Mouse (Mus musculus) testis, adult 2 months (tissue): Measurements from ENCODE around the gene Dnaaf5. TPM values are rescaled to one million over a fixed set of nuclear protein-coding genes. Genes with fewer than 3 reads are reported as not detected.

ENCODE experiments used
- H3K27ac ChIP-seq: fragments of 200-500 bp; 2 replicates; pipeline ENCODE4 v1.5.1; 2012; ENCODE audit warnings: low read depth, low read length; ENCODE audit not compliant: control insufficient read depth, insufficient read depth
- H3K27me3 ChIP-seq: fragments of 200-500 bp; 2 replicates; pipeline ENCODE4 v1.6.1; 2012; ENCODE audit warnings: mild to moderate bottlenecking, low read length, moderate library complexity; ENCODE audit not compliant: control insufficient read depth, insufficient read depth
- H3K36me3 ChIP-seq: fragments of 200-500 bp; 2 replicates; pipeline ENCODE4 v1.6.1; 2012; ENCODE audit warnings: mild to moderate bottlenecking, low read length; ENCODE audit not compliant: control insufficient read depth, insufficient read depth
- H3K4me1 ChIP-seq: fragments of 200-500 bp; 2 replicates; pipeline ENCODE4 v1.6.1; 2012; ENCODE audit warnings: low read length; ENCODE audit not compliant: control insufficient read depth, insufficient read depth
- H3K4me3 ChIP-seq: fragments of 200-500 bp; 2 replicates; pipeline ENCODE4 v1.5.1; 2012; ENCODE audit warnings: low read depth, mild to moderate bottlenecking, low read length, moderate library complexity, mixed read lengths; ENCODE audit not compliant: control insufficient read depth
- CTCF ChIP-seq: fragments of 200-500 bp; IDR thresholded peaks from 2 replicates; pipeline ENCODE4 v1.5.1; 2012; ENCODE audit warnings: low read depth, mild to moderate bottlenecking, inconsistent platforms, low read length, moderate library complexity; ENCODE audit not compliant: control insufficient read depth, insufficient read depth, insufficient replicate concordance
- POLR2A ChIP-seq: fragments of 200-500 bp; IDR thresholded peaks from 2 replicates; pipeline ENCODE4 v1.6.1; 2012; ENCODE audit warnings: low read depth, mild to moderate bottlenecking, inconsistent platforms, low read length, moderate library complexity; ENCODE audit not compliant: control insufficient read depth
- polyA plus RNA-seq: library from polyadenylated mRNA; depleted of rRNA; stranded (reverse); fragments of >200 nt; gene quantifications from 2 replicates; pipeline ENCODE4 v1.2.3, GENCODE M21; 2012

The Dnaaf5 gene
- polyA plus RNA-seq, 1 experiment: 40.4 TPM

GRCm38 (mm10) chr5:139161632-139162031 is 11.6 kb downstream of the Dnaaf5 start:
- no peak overlapping the region for H3K4me3 ChIP-seq
- H3K27me3 ChIP-seq: no peaks in the 10 kb centered on the region
- no peaks in the 10 kb centered on the region for H3K4me1 ChIP-seq
- TF ChIP-seq CTCF: no peak
- TF ChIP-seq POLR2A: no peak
- H3K36me3 ChIP-seq: peaks cover 3% of the 10 kb centered on the region
- H3K27ac ChIP-seq: no peak overlapping the region

GRCm38 (mm10) chr5:139166781-139167361 is 16.8 kb downstream of the Dnaaf5 start:
- no peak for TF ChIP-seq CTCF
- no peak for TF ChIP-seq POLR2A
- H3K4me1 ChIP-seq: no peaks in the 10 kb centered on the region
- no peaks in the 10 kb centered on the region for H3K27me3 ChIP-seq
- H3K4me3 ChIP-seq: no peak overlapping the region
- H3K36me3 ChIP-seq: peaks cover 7% of the 10 kb centered on the region
- no peak overlapping the region for H3K27ac ChIP-seq

- Histone ChIP-seq H3K36me3 (peaks cover 10% of the 10 kb centered on the region), H3K27me3 (no peaks in the 10 kb centered on the region), H3K4me1 (no peaks in the 10 kb centered on the region), H3K27ac (no peak overlapping the region), H3K4me3 (no peak overlapping the region)
- TF ChIP-seq POLR2A (no peak), CTCF (no peak)
Measured at GRCm38 (mm10) chr5:139167548-139167947, 17.5 kb downstream of the Dnaaf5 start.

- Histone ChIP-seq H3K4me1 (no peaks in the 10 kb centered on the region), H3K27me3 (no peaks in the 10 kb centered on the region), H3K36me3 (peaks cover 7% of the 10 kb centered on the region), H3K4me3 (no peak overlapping the region), H3K27ac (no peak overlapping the region)
- TF ChIP-seq POLR2A (no peak), CTCF (no peak)
Measured at GRCm38 (mm10) chr5:139171929-139172328, 21.9 kb downstream of the Dnaaf5 start.

- H3K36me3 ChIP-seq: peaks cover 7% of the 10 kb centered on the region
- H3K27me3 ChIP-seq: no peaks in the 10 kb centered on the region
- TF ChIP-seq CTCF (no peak), POLR2A (no peak)
- H3K27ac ChIP-seq: no peak overlapping the region
- H3K4me3 ChIP-seq: no peak overlapping the region
- H3K4me1 ChIP-seq: no peaks in the 10 kb centered on the region
Measured at GRCm38 (mm10) chr5:139174141-139174540, 24.1 kb downstream of the Dnaaf5 start.

GRCm38 (mm10) chr5:139174556-139175547 is 24.8 kb downstream of the Dnaaf5 start:
- H3K4me1 ChIP-seq: no peaks in the 10 kb centered on the region
- H3K4me3 ChIP-seq: no peak overlapping the region
- H3K27ac ChIP-seq: no peak overlapping the region
- H3K36me3 ChIP-seq: peaks cover 7% of the 10 kb centered on the region
- no peaks in the 10 kb centered on the region for H3K27me3 ChIP-seq
- no peak for TF ChIP-seq CTCF
- TF ChIP-seq POLR2A: no peak

- no peak overlapping the region for H3K27ac ChIP-seq
- H3K4me1 ChIP-seq: no peaks in the 10 kb centered on the region
- H3K4me3 ChIP-seq: no peak overlapping the region
- peak; percentile 88; the same call in 1 of the 2 replicates for TF ChIP-seq CTCF
- TF ChIP-seq POLR2A: no peak
- H3K36me3 ChIP-seq: peaks cover 1% of the 10 kb centered on the region
- H3K27me3 ChIP-seq: no peaks in the 10 kb centered on the region
Measured at GRCm38 (mm10) chr5:139178895-139179631, 29.0 kb downstream of the Dnaaf5 start.
